Mouse (Mus musculus) bone marrow macrophage, adult 2 months (primary cell): ENCODE measurements around the gene Col26a1.

Experiments
- CTCF ChIP-seq: IDR thresholded peaks from 2 replicates; pipeline ENCODE4 v1.5.1; 2012; ENCODE audit warnings: low read depth, mild to moderate bottlenecking, low read length, moderate library complexity
- POLR2A ChIP-seq: IDR thresholded peaks from 2 replicates; pipeline ENCODE4 v1.6.1; 2012; ENCODE audit warnings: mild to moderate bottlenecking, low read depth, low read length, borderline replicate concordance

DNA sequence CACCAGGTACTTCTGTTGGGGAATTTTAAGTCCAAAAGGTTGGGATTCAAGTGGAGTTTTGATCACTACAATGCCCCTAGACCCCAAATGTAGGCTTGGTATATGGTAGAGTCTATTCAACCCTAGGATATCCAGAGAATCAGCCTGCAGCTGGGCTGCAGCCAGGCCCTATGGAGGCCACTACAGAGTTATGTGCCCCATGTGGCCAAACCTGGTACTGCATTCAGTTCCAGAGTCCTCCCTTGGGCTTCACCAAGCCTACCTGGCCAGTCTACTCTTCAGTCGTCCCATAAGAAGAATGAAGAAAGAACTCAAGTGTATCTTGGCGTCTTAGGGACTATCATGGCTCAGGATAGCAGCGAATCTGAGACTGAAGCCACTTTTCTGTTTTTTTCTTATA is 179.3 kb downstream of the Col26a1 start:
- peak; percentile 26; the same call in 1 of the 2 replicates for TF ChIP-seq CTCF
- no peak for TF ChIP-seq POLR2A
